Mouse (Mus musculus) stomach, embryonic 14.5 days (tissue): Measurements from ENCODE around the gene Cenpa. TPM values are rescaled to one million over a fixed set of nuclear protein-coding genes. Genes with fewer than 3 reads are reported as not detected.

ENCODE experiments used
- ATAC-seq: fragments of 200-750 bp; cut with Nextera tagmentation; 2 replicates; pipeline ENCODE4 v1.8.0; 2017; ENCODE audit warnings: low read depth, moderate TSS enrichment; ENCODE audit not compliant: insufficient number of reproducible peaks, insufficient read depth, low FRiP score
- H3K27ac ChIP-seq: fragments of 300-500 bp; sonication (generic); 2 replicates; pipeline ENCODE4 v1.5.1; 2014; ENCODE audit warnings: mild to moderate bottlenecking, low read length, moderate library complexity, mixed read lengths
- H3K27me3 ChIP-seq: fragments of 300-500 bp; sonication (generic); 2 replicates; pipeline ENCODE4 v1.6.1; 2014; ENCODE audit warnings: low read length, control low read depth, mixed read lengths; ENCODE audit not compliant: control insufficient read depth, insufficient read depth
- H3K36me3 ChIP-seq: fragments of 300-500 bp; sonication (generic); 2 replicates; pipeline ENCODE4 v1.6.1; 2014; ENCODE audit warnings: mild to moderate bottlenecking, control low read depth, low read length, moderate library complexity, mixed read lengths; ENCODE audit not compliant: control insufficient read depth, insufficient read depth
- H3K4me1 ChIP-seq: fragments of 300-500 bp; sonication (generic); 2 replicates; pipeline ENCODE4 v1.6.1; 2014; ENCODE audit warnings: low read length, control low read depth, mixed read lengths; ENCODE audit not compliant: control insufficient read depth, insufficient read depth
- H3K4me2 ChIP-seq: fragments of 300-500 bp; sonication (generic); replicated peaks from 2 replicates; pipeline ENCODE4 v1.6.1; 2014; ENCODE audit warnings: low read depth, low read length, control low read depth
- H3K4me3 ChIP-seq: fragments of 300-500 bp; sonication (generic); 2 replicates; pipeline ENCODE4 v1.5.1; 2014; ENCODE audit warnings: low read depth, low read length, control low read depth
- H3K9ac ChIP-seq: fragments of 300-500 bp; sonication (generic); replicated peaks from 2 replicates; pipeline ENCODE4 v1.6.1; 2014; ENCODE audit warnings: low read depth, mild to moderate bottlenecking, control low read depth, low read length, moderate library complexity, mixed read lengths
- H3K9me3 ChIP-seq: fragments of 300-500 bp; sonication (generic); 2 replicates; pipeline ENCODE4 v1.6.1; 2016; ENCODE audit warnings: low read depth, low read length, control low read depth; ENCODE audit not compliant: control insufficient read depth
- WGBS: fragments of 180-500 bp; shearing (Covaris S2); extraction: QIAGEN DNeasy Blood & Tissue Kit; methylation state at CpG from one replicate; pipeline ENCODE4 v1.1.7; 2014; 5-methylcytosine and 5-hydroxymethylcytosine counted together
- polyA plus RNA-seq: library from polyadenylated mRNA; unstranded; fragments of >200 nt; fragmentation: Nextera tagmentation; extraction: Ambion mirVana; gene quantifications from 2 replicates; pipeline ENCODE4 v1.2.1, GENCODE M21; 2014

The Cenpa gene
- polyA plus RNA-seq, 1 experiment from 2014 or later: 303 TPM

DNA sequence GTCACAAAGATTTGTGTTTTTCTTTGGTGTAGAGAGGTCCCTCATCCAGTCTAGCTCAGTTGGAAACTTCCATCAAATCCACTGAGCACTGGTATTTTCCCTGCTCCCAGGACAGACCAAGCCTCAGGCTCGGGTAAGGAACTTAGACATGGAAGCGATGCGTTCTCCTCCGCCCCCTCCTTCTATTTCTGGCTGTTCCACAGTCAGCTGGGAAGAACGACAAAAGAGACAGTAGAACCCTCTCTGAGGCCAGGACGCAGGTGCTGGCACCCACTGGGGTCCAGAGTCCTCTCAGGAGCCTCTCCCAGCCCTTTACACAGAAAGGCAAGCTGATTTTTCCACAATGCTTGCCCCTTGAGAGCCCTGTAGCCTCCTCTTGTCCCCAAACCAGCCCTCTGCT lies 36.2 kb upstream of the Cenpa start:
- Histone ChIP-seq H3K4me3 (no peak overlapping the region), H3K9me3 (no peaks in the 10 kb centered on the region), H3K27ac (no peak overlapping the region), H3K4me1 (no peaks in the 10 kb centered on the region), H3K36me3 (no peaks in the 10 kb centered on the region), H3K9ac (no peak overlapping the region), H3K27me3 (no peaks in the 10 kb centered on the region), H3K4me2 (no peak overlapping the region)
- WGBS: 77% methylated on average over 6 of the region's 6 CpGs
- no peak for ATAC-seq

DNA sequence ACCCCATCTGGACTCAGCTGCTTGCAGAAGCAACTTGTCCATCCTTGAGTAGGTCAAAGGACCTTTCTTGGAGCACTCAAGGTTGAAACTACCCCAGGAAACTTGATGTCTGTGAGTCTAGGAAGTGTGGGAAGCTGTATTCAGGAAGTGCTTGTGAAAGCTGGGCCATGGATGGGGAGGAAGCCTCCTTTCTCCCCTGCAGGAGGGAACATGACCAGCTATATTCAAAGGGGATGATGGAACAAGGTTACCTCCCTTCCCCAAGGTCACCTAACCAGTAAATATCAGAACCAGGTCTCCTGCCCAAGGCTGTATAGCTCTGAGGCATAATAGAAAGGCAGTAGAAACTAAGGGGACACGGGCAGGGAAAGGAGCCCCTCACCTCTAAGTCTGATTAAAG lies 34.4 kb upstream of the Cenpa start:
- ATAC-seq: no peak
- H3K27me3 ChIP-seq: no peaks in the 10 kb centered on the region
- no peak overlapping the region for H3K9ac ChIP-seq
- 70% methylated on average over 1 of the region's 1 CpGs for WGBS
- H3K4me2 ChIP-seq: no peak overlapping the region
- H3K27ac ChIP-seq: no peak overlapping the region
- no peaks in the 10 kb centered on the region for H3K9me3 ChIP-seq
- no peak overlapping the region for H3K4me3 ChIP-seq
- H3K36me3 ChIP-seq: no peaks in the 10 kb centered on the region
- H3K4me1 ChIP-seq: no peaks in the 10 kb centered on the region

DNA sequence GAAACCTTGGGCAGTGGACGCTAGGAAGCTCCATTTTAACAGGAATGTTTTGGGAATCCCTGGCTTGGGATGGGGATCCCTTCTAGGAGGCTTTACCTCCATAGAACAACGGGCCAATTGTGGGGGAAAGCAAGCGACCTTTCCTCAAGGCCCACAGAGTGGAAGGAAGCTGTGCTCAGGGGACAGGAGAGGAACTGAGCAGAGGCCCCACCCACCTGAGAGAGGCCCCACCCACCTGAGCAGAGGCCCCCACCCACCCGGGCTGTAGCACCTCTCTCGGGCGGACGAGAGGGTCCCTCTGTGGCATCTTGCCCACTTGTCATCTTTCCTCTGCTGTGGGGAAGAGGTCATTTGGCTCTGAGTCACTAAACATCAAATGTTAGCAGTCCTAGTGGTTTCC lies 29.6 kb upstream of the Cenpa start:
- no peak overlapping the region for H3K27ac ChIP-seq
- no peak overlapping the region for H3K9ac ChIP-seq
- no peak for ATAC-seq
- H3K9me3 ChIP-seq: no peaks in the 10 kb centered on the region
- H3K36me3 ChIP-seq: no peaks in the 10 kb centered on the region
- H3K27me3 ChIP-seq: no peaks in the 10 kb centered on the region
- H3K4me3 ChIP-seq: no peak overlapping the region
- no peaks in the 10 kb centered on the region for H3K4me1 ChIP-seq
- WGBS: 38% methylated on average over 7 of the region's 7 CpGs
- no peak overlapping the region for H3K4me2 ChIP-seq

DNA sequence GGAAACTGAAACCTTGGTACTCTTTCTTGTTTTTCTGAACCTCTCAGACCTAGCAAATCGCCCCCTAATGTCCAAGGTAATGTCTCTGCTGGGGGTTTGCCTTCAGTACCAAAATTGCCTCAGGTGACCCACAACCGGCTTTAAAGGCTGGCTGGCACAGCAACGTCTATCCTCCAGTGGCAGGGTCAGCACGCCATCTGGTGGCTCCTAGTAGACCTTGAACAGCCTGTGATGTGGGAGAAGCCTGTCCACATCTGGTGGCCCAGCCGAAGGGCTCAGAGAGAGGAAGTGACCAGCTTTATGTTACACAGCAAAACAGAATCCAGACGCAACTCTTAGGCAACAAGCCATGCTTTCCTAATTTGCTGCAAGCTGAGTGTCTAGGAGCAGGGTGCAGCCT lies 28.5 kb upstream of the Cenpa start:
- no peaks in the 10 kb centered on the region for H3K36me3 ChIP-seq
- WGBS: 1% methylated on average over 6 of the region's 6 CpGs
- ATAC-seq: peak; percentile 81; the same call in 1 of the 2 replicates

DNA sequence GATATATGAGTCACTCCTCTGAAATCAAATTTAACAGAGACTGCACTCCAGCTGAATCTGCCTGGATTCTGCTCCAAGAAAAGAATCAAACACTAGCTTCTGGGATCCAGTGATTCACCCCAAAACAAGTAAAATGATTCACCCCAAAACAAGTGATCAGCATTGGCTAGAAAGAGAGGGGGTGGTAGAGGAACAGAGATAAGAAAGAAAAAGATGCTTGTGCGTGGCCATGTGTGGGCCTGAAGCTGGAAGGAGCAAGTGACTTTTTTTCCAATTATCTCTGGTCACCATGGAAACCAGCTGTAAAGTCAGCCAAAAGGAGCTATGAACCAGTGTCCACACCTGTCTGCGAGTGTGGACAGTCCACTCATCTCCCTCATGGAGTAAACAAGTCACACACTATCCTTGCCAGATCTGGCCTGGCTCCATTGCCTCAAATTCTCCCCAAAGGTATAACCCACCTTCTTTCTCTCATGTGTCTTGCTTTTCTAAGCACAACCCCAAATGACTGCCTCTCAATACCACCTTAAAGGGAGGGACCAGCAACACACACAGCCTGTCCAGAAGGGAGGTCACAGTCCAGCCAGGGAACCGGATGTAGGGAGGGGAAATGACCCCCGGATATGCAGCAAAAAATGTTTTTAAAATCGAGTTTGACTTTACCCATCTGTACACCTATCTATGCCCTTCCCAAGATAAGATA lies 22.9 kb upstream of the Cenpa start:
- no peak overlapping the region for H3K4me3 ChIP-seq
- H3K27ac ChIP-seq: no peak overlapping the region
- no peaks in the 10 kb centered on the region for H3K9me3 ChIP-seq
- no peak overlapping the region for H3K9ac ChIP-seq
- H3K36me3 ChIP-seq: no peaks in the 10 kb centered on the region
- WGBS: 54% methylated on average over 5 of the region's 5 CpGs
- no peaks in the 10 kb centered on the region for H3K27me3 ChIP-seq
- no peak overlapping the region for H3K4me2 ChIP-seq
- H3K4me1 ChIP-seq: peaks cover 9% of the 10 kb centered on the region
- ATAC-seq: no peak

More for the DNA sequence above, 28.5 kb upstream of the Cenpa start:
- no peak overlapping the region for H3K4me2 ChIP-seq
- H3K27ac ChIP-seq: no peak overlapping the region
- H3K4me1 ChIP-seq: no peaks in the 10 kb centered on the region
- no peak overlapping the region for H3K9ac ChIP-seq
- no peak overlapping the region for H3K4me3 ChIP-seq
- H3K27me3 ChIP-seq: no peaks in the 10 kb centered on the region
- no peaks in the 10 kb centered on the region for H3K9me3 ChIP-seq

DNA sequence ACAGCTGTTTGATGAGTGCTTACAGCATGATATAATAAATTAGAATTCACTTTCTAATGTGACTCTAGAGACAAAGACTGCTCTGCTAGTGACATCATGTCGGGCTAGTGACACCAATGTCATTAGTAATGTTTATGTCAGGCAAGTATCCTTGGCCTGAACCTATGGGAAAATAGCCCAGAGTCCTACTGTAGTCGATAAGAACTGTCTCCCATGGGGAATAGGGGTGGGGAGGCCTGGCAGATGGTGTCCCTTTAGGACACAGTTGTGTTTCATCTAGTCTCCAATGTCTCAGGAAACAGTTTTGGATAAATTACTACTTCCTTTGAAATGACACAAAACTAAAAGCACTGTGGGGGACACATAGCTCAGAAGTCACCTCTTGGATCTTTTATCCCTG lies 20.5 kb upstream of the Cenpa start:
- Histone ChIP-seq H3K36me3 (no peaks in the 10 kb centered on the region), H3K4me3 (no peak overlapping the region), H3K4me2 (no peak overlapping the region), H3K9ac (no peak overlapping the region), H3K9me3 (no peaks in the 10 kb centered on the region), H3K27me3 (no peaks in the 10 kb centered on the region), H3K27ac (no peak overlapping the region), H3K4me1 (peaks cover 12% of the 10 kb centered on the region)
- ATAC-seq: no peak
- WGBS: 67% methylated on average over 2 of the region's 2 CpGs

DNA sequence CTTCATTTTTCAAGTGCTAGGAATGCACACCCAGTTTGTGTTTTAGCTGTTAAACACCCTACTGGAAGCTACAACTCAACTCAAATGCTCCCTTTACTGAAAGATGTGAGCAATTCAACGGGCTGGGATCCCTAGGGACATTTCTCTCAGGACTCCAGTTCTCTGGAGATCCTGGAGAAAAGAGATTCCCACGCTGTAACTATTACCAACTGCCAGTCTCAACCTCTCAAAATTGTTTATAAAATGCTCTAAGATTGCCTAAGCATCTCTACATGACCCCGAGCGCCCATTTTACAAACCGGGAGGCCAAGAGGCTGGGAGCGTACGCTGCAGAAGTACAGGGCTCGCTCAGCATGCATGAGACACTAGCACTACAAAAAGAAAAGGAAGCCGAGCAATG lies 19.2 kb upstream of the Cenpa start:
- Histone ChIP-seq H3K4me1 (peaks cover 12% of the 10 kb centered on the region), H3K9me3 (no peaks in the 10 kb centered on the region), H3K4me3 (peak overlapping the region; percentile 69), H3K27me3 (no peaks in the 10 kb centered on the region), H3K9ac (peak overlapping the region; percentile 29; the same call in 1 of the 2 replicates), H3K36me3 (no peaks in the 10 kb centered on the region; the same call in 1 of the 2 replicates), H3K4me2 (peak overlapping the region; percentile 67), H3K27ac (peak overlapping the region; percentile 68; the same call in 1 of the 2 replicates)
- WGBS: 7% methylated on average over 9 of the region's 9 CpGs
- ATAC-seq: peak; percentile 8; the same call in 1 of the 2 replicates

DNA sequence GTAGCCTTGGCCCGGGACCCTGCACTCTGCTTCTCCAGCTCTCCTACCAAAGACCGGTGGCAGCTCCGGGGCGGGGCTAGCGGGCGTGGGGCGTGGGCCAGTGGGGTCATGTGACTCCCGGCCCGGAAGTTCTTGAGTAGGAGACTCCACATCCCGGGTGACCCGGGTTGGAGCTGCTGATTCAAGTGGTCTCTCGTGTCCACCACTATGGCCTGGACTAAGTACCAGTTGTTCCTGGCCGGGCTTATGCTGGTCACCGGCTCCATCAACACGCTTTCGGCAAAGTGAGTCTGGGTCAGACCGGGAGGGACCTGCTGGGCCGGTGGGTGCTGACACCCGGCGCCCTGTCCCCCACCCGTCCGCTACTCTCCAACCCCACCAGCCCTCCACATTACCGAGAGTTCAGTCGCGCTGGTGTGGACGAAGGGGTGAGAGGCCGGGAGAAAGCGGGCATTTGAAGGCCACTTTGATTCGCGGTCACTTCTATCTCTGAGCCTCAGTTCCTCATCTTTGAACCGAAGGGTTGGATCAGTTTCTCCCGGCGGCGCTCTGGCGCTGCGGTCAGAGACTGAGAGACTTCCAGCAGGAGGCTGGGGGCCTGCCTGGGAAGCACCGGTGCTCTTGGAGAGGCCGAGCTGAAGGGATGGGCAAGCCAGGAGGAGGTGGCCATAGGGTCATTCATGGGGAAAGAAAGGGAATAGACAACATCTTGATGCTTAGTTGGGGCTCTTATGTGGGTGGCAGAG lies 18.6 kb upstream of the Cenpa start, which contains the start of gene Slc35f6:
Gene Slc35f6 (plus strand): TSS at position 119 of the 746 bp plus-strand sequence.
- H3K9me3 ChIP-seq: no peaks in the 10 kb centered on the region
- peak within 1 kb of the TSS; percentile 68; the same call in 1 of the 2 replicates for H3K27ac ChIP-seq
- H3K4me3 ChIP-seq: peak within 1 kb of the TSS; percentile 69
- peak; percentile 91 for ATAC-seq
- H3K27me3 ChIP-seq: no peaks in the 10 kb centered on the region
- H3K4me1 ChIP-seq: peaks cover 12% of the 10 kb centered on the region
- H3K9ac ChIP-seq: peak within 1 kb of the TSS; percentile 37
- peak within 1 kb of the TSS; percentile 67 for H3K4me2 ChIP-seq
- H3K36me3 ChIP-seq: no peaks in the 10 kb centered on the region; the same call in 1 of the 2 replicates
- under 1% methylated on average over 38 of the region's 38 CpGs for WGBS
